Mouse (Mus musculus) right cerebral cortex, adult 18-20 months (tissue): ENCODE data around the gene Fam166a.

ENCODE experiments used
- DNase-seq: peaks from one replicate; pipeline ENCODE4 v3.0.0; 2022; ENCODE audit warnings: mixed read lengths

Gene Fam166a

DNA sequence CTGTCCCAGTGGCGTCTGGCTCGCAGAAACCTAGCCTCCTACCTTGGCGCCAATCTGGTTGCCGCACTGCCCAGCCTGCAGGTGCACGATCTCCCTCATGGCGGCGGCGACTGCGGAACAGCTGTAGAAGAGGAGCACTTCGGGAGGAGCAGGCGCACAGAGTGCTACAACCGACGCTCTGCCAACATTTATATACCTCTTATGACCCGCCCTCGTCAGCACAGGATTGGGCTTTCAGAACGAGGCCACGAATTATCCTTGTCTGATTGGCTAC lies 5.9 kb downstream of the Fam166a start, which contains the start of gene Tubb4b:
Tubb4b (minus strand) TSS at position 211 of the 274 bp plus-strand sequence.
- no peak for DNase-seq

DNA sequence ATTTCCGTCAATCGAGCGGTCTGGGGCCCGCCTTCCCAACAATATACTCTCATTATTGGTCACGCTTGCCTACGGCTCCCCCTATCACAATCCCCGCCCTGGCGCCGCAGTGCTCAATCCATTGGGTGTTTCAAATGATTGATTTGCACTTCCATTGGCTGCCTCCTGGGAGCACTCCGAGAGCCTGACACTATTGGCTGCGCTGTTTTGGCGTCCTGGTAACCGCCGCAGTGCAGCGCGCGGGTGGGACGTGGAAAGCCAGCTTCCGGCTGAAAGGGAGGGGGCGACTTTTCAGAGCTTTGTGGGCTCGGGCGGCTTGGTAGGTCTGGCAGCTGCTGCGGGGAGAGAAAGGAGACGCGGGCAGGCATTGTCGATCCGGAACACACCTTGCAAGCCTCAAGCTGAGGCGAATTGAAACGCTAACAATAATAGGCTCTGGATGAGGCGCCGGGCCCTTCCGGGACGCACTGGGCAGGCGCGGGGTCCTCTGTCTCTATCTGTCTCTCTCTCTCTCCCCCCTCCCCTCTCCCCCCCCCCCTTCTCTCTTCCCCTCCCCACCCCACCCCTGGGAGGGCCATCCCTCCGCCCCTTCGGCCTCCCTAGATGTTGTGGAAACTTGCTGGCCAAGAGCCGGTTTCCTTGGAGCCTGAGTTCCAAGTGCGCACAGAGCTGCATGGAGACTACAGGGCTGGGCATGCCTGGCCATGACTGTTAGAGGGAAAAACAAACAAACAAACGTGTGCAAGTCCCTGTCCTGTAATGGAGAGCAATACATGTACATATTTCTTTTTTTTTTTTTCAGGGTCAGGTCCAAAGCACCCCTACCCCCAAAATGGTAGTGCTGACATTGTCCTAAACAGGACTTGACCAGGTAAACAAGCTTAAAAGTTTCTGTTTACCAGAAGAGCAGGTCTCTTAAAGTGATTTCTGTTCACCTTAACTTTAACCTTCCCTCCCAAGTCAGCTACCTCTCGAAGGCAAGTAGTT lies 6.5 kb downstream of the Fam166a start:
- DNase-seq: peak; percentile 100

DNA sequence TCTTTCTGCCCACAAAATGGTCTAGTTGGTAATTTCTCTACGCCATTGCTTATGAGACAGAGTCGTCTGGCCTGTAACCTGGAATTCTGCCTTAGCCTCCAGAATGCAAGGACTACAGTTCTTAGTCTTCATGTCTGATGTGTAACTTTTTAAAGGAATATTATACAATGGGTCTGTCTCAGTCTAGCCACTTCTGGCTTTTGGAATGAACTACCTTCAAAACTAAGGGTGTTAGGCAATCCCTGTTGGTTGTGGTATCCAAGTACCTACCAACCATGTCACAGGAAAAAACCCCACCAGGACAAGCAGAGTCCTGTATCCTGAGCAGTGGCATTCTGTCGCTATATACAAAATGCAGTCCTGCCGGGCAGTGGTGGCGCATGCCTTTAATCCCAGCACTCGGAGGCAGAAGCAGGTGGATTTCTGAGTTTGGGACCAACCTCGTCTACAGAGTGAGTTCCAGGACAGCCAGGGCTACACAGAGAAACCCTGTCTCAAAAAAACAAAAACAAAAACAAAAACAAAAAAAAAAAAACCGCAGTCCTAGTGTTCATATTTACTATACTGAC lies 7.3 kb downstream of the Fam166a start:
- DNase-seq: no peak

DNA sequence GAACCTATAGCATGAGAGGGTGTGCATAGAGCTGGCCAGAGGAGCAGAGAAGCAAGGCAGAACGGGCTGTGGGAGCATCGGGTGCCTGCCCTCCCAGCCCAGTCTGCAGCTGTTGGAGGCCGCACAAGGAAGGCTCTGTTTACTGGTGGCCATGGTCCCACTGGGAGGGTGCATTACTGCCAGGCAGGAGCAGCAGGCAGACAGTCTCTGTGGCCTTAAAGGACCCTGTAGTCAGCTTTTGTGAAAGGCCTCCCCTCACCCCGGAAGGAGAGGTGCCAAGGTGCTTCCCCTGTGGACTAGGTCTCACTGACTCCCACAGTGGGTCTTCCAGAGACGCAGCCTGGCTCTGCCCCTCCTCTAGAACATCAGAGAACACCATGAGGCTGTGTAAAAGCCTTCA lies 8.3 kb downstream of the Fam166a start:
- peak; percentile 56 for DNase-seq

DNA sequence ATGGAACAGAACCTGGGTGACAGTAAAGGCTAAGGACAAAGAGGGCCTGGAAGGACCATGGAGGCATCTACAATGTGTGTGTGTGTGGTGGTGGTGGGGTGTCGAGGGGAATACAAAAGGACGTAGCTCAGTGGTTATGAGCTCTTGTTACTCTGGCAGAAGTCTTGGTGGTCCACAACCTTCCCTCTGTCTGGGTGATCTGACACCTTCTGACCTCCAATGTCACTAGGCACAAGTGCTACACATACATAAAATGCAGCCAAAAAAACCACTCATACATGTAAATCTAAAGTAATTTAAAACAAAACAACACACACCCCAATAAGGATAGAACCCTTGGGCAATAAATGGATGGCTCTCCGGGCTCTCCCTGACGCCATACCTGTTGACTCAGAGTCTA lies 8.9 kb downstream of the Fam166a start:
- no peak for DNase-seq

DNA sequence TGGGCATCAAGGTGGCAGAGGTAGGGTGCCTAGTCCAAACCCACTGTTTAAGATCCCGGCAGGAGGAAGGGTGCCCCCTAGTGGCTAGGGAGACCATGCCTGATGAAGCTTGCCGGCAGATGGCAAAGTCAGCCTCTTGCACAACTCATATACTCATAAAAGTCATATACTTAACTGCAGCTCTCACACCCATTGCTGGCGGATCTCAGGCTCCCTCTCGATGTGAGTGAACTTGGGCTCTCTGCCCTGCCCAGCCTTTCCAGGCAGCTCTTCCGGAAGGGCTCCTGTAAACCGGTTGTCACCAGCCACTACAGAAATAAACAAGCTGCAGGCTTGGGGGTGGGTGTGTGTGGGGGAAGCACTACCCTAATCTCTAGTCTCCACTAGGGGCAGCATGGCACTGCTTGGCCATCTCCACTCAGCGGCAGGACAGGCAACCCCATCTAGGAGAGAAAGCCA lies 9.9 kb downstream of the Fam166a start:
- DNase-seq: peak; percentile 88

DNA sequence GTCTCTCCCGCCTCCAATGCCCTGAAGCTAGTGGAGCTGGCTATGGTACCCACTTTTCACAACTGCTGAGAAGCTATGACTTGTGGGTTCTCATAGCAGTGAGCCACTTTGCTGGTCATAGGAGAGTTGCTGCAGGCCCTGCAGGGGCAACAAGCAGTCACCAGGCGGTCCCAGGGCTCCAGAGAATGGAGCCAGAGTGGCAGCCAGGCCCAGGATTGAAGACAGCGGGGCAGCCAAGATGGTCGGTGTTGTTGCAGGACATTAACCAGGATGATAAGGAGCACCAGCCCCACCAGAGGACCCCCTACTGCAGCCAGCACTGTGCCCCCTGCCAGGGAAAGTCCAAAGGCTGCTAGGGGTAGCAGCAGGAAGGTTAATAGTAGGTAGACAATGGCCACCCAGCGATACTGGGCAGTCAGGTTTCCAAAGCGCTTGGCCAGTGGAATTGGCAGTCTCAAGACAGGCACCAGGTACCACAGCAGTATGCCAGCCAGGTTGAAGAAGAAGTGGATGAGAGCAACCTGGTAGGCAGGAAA lies 10.5 kb downstream of the Fam166a start:
- no peak for DNase-seq

DNA sequence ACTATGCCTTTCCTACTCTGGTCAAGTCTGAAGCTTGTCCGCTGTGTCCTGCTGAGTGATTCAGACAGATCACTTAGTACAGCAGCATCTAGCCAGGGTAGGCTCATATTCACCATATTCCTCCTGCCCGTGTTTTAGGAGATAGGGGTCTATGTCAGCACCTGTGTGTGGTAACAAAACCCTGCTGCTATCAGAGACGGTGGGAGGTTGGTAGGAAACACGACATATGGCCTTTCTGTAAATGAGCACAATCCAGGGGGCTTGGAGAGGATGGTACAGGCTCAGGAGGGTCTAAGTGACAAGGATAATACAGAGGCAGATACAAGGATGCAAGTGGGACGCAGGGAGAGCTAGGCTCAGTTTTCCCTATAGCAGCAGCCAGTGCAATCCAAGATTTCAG lies 11.0 kb downstream of the Fam166a start:
- DNase-seq: no peak

DNA sequence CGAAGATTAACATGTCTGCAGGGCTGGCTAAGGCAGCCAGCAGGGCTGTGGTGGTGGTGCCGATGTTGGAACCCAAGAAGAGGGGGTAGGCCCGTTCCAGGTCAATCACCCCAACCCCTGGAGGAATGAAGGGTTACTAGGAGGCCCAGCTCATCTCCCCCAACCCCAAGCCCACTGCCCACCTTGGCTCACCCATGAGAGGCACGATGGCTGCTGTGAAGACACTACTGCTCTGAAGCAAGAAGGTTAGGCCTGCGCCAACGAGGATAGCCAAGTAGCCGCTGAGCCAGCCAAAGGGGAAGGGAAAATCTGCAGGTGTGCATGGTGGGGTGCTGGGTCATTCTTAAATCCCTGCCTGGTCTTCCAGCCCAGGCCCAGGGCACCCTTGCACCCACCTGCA lies 12.0 kb downstream of the Fam166a start:
- no peak for DNase-seq

DNA sequence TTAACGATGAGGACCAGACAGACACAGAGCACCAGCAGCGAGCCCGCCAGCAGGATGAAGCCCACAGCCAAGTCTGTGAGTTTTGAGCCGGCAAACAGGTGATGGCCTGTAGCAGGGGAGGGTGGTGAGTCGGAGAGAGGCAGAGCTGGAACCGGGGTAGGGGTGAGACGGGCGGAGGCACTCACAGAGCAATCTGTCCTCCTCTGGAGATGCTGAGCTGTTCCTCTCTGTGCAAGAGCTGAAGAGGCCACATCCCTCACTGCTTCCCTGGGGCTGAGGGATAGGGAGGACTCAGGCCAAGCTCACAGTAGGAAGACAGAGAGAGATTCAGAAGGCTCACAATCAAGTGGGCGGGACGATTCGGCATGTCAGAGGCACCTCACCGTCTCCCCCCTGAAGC lies 12.5 kb downstream of the Fam166a start:
- no peak for DNase-seq

DNA sequence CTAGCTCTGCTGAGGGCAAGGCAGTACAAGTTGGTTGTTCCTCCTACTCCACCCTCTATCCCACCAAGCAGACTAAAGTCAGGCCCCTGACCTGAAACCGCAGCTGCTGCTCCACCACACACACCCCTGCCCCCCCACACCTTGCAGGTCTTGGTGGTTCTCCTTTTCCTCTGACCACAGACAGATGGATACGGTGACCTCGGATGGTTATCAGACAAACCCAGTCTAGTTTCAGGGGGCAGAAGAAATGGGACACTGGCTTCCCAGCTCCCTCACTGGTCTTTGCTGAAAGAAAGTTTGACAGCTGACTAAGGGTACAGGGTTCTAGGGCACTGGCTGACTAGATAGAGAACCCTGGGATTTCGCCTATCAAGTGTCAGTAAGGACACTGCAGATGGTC lies 14.9 kb downstream of the Fam166a start:
- DNase-seq: no peak

DNA sequence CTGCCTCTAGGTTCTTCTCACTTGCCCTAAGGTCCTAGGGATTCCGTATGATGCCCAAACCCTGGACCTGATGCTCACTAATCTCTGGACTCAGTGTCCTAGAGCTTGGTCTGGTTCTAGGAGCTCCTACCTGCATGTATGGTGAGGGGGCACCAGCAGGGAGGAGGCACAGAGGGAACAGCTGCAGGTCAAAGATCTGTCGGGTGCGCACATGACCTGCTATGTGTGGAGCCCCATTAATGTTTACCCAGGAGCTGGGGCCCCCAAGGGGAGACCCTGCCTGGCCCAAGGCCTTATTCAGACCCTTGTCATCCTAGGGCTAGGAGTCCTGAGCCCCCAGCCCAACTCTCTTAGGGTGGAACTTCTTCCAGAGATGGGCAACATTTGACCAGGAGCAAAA lies 15.5 kb downstream of the Fam166a start, which contains the start of gene Slc34a3:
Slc34a3 (minus strand) TSS at position 315 of the 400 bp plus-strand sequence.
- DNase-seq: no peak

DNA sequence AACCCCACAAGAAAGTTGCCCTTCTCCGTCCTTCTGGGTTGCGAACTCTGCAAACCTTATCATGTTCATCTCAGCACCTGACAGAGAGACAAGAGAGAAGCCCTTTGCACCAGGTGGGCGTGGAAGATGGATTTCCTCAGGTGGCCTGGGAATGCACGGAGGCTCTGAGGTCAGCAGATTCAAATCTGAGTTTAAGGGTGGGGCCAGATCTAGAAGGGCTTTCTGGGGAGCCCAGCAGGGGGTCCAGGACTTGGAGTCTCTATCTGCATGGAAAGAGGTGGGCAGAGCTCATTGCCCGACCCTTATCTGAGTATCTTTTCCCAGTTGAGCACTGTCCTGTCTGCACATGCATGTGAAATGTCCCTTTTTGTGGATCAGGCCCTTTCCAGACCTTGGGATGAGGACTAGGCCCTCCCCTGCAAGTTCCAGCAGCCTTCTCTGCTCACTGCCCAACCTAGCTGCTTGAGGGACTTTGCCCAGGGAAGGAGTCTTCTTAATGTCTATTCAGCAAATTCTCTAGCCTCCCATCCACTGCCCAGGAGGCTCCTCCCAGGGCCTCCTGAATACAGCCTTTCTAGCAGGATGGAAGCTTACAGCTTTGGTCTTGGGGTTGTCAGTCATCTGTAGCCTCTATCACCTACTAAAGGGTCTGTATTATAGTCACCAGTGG lies 16.1 kb downstream of the Fam166a start:
- DNase-seq: no peak

DNA sequence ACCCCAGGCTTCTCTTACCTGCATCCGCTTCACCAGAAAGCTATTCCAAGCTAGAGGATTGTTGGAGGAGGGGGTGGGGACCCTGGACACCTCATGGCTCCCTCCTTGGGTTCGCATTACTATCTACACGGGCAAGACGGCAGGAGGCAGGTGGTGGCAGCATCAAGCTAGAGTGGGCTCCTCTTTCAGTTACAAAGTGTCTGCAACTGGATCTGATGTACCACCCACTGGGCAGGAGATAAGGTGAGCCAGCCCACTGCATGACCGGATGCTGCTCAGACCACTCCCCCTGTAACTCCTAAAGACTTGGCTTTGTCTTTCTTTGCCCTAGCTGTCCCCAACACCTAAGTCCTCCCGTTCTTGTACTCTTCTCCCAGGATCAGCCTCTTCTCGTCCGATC lies 18.1 kb downstream of the Fam166a start, which contains the start of gene Rnf224:
Rnf224 (minus strand) TSS at position 174 of the 400 bp plus-strand sequence.
- DNase-seq: no peak

DNA sequence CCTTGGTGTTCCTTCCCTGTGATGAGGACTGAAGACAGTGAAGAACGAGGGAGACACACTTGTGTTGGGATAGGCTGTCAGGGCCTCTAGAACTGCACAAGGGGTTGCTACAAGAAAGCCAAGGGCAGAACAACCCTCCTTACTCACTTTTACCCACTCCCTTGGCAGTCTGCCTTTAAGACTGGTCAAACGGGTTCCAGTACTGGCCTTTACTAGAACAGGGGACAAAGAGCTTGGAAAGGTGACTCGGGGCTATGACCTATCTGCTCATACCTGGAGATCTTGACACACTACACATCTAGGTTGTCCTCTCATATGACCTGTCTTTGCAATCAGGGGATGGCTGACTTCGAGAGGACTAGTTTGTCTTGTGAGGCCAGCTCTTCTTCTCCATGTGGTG lies 19.0 kb downstream of the Fam166a start:
- DNase-seq: no peak

DNA sequence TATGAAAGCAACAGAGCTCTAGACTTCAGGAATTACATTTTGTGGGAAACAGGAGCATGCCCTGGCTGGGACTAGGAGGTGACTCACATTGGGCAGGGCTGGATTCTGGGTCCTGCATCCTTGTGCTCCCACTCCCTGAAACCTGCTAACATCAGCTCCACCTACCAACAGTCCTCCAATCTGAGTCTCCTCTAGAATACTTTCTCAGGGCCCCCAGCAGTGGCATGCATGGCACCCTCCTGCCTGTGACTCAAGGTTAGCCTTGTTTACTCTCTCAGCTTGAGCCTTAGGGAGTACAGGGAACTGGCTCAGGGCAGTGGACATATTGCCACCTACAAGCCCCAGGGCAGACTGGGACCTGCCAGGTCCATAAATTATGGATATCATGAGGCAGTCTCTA lies 19.6 kb downstream of the Fam166a start:
- no peak for DNase-seq

DNA sequence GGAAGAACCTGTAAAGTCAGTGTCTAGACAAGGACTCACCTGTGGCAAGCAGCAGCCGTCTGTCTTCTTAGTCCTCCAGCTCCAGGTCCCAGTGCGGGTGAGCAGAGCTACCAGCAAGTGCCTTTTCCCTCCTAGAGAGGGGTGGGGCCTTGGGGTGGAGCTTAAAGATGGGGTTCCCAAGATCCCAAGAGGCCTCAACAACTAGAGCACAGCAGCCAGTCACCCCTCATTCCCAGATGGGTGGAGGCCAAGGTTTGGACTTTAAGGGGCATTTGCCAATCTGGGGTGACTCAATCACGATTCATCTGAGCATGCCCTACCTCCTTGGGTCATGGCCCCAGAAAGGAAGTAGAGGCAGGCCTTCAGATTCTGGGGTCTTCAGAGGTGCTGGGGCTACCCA lies 21.2 kb downstream of the Fam166a start:
- DNase-seq: no peak

DNA sequence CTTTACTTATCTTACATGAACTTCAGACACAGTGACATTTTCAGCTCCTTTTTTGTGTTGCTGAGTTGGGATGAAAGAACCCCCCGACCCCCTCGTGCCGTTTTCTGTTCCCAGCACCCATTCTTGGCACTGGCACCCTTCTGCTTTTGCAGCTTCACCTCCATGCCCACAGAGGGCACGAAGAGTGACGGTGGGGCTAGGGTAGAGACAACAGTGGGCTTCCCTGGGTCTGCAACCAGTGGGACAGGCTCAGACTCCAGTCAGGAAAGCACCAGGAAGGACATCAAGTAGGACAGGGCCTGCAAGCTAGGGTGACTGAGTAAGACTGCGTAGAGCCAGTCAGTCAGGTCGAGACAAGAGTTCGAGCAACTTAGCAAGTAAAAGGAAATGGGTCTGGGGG lies 21.8 kb downstream of the Fam166a start:
- DNase-seq: no peak

DNA sequence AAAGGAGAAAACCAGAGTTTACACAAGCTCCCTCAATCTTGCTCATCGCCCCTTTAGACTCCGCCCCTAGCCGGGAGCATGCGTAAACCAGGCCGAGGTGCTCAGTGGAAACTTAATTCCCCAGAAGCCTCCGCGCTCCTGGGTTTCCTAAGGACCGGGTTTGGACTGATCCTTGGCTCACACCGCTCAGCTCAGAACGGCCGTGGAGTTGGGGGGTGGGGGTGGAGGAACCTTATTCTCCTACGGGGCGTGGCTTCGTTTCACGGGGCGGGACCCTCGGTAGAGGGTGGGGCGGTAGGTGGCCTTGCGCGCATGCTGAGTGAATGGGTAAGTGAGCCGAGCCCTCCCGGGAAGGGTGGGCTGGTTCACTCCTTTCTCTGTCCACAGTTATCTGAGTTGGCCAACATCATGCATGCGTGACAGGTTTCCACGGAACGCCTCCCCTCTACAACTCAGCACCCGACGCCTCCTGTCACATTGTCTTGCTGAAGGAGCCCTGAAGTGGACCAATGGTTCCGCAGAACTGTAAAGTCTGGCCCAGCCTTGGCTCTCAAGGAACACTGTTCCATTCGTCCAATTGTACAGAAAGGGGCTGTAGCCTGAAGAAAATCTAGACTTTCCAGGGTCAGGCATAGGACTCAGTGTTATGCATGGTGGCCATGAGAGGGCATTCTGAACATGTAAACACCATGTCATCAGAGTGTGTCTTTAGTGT lies 22.3 kb downstream of the Fam166a start:
- peak; percentile 87 for DNase-seq

DNA sequence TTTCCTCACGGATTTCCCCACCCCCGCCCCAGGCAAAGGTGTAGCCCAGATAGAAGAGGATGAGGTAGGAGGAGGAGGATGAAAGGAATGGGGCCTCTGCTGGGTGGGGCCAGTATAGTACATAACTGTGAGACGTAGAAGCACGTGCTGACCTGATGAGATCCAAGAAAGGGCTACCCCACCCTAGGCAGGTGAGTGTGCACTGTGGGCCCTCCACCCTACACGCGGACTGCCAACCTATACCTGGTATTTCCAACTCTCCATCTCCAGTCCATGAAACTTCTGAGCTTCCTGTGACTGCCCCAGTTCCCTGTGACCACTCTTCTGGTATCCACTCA lies 22.9 kb downstream of the Fam166a start:
- no peak for DNase-seq

DNA sequence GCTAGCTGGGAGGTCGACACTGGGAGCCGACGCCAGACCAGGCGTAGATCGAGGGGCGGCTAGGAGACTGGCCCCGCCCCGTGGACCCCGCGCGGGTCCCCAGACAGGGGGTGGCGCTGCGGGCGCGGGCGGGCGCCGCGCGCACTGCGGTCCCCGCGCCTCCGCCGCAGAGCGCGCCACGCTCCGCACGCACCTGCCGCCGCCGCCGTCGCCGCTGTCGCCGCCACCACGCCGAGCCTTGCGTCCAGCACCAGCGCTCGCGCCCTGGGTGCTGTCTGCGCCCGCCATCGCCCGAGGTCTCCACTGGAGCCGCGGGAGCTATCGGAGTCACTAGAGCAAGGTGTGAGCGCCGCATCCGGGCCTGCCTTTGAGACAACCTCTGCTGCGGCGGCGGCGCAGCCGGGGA lies 23.6 kb downstream of the Fam166a start, which contains the start of the genes Rnf208 and Cysrt1:
Rnf208 (plus strand) TSS at position 155 of the 406 bp plus-strand sequence.
Cysrt1 (minus strand) TSS at position 352 of the 406 bp plus-strand sequence.
- peak; percentile 53 for DNase-seq

DNA sequence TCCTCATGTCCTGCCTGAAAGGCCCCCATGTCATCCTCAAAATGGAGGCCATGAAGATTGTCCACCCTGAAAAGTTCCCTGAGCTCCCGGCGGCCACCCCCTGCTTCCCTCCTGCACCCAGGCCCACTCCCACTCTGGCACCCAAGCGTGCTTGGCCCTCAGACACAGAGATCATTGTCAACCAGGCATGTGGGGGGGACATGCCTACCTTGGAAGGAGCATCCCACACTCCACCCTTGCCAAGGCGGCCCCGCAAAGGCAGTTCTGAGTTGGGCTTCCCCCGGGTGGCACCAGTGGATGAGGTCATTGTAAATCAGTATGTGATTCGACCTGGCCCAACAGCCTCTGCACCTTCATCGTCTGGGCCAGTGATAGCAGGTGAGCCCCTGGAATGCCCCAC lies 24.8 kb downstream of the Fam166a start:
- no peak for DNase-seq

DNA sequence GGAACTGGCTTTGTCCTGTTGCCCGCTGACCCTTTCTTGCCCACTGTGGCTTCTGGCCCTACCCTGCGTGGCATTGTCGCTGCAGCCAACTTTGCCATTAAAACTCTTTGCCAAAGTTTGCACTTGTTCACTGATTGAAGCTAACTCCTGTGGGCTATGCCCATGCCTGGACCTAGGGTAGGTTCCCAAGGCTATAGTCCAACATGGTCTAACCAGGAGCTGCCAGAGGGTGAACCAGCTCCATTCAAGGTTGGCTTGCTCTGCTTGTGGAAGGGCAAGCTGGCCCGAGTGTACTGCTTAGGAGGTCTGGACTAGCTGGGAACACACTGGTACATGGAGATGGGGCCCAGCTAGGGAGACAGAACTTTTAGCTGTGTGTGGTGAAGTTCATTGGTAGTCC lies 25.6 kb downstream of the Fam166a start:
- DNase-seq: no peak
